ENCODE assay signal across 8 mouse cellular contexts in the genomic region with DNA sequence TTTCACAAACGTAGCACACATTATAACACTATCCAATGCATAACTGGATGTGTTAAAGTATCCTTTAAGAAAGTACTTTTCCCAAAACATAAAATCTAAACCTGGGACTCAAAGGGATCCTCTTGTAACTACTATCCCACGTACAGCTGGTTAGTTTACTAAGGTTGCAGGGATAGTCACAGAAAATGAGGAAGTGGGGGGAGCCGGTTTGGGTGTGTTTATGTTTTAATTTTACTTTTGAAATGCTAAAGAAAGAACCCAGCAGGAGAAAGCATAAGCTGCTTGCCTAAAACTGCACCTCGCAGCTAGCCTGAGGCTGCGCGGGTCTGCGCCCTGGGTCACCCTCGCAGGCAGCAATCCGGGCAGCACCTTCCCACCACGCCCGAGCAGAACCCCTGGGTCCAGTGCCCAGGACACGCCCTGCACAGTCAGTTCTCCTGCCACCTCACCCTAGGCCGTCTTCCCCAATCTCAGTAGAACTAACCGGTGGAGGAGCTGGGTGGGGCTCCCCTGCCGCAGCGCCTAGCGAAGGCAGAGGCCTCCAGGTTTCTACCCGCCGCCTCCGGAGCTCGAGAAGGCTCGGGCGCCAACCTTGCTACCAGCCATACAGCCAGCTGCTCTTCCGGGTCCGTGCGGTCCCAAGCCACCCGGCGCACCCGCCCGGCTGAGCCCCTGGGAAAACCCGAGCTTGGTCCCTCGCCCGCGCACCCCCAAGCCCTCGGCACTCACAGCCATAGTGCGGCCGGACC. TPM values are rescaled to one million over a fixed set of nuclear protein-coding genes. Genes with fewer than 3 reads are reported as not detected.
A peak's percentile ranks its signal among the peaks of the same experiment; 100 is the strongest.
DNase-seq lines count a peak whose midpoint lies in the region; ATAC-seq and TF ChIP-seq lines count a peak whose summit lies in the region.

No protein-coding gene starts in this region.

- no peak for TF ChIP-seq POLR2A in heart, adult 2 months (IDR thresholded peaks at IDR 0.05; ENCODE audit: insufficient read depth, low read depth, low read length)
- TF ChIP-seq POLR2A in limb, embryonic 14.5 days (IDR thresholded peaks at IDR 0.05; ENCODE audit: borderline replicate concordance, extremely low read depth, insufficient read depth, insufficient read length), result no peak

- H3K36me3 ChIP-seq in heart, adult 2 months (ENCODE audit: control insufficient read depth, insufficient read depth, low read length), result peaks cover 17% of the 10 kb centered on the region
- peaks cover 21% of the 10 kb centered on the region for H3K36me3 ChIP-seq in forebrain, postnatal 0 days (ENCODE audit: insufficient read depth)
- H3K36me3 ChIP-seq in limb, embryonic 14.5 days (ENCODE audit: control insufficient read depth, insufficient read depth, low read length), result peaks cover 20% of the 10 kb centered on the region
- H3K36me3 ChIP-seq in midbrain, embryonic 14.5 days (ENCODE audit: control insufficient read depth, insufficient read depth, low read length), result peaks cover 19% of the 10 kb centered on the region

- POLR2A ChIA-PET in Patski (lab: Charles Lee), result interaction anchor here (0.5 to 1.3 kb wide), 7 partner anchors 18 to 65 kb away, joined by 3 to 6 read pairs (median 4); no protein-coding TSS in a partner anchor

- no peak for TF ChIP-seq EP300 in heart, adult 2 months (IDR thresholded peaks at IDR 0.05; ENCODE audit: insufficient read depth, low read depth, low read length)

- H3K9me3 ChIP-seq in forebrain, postnatal 0 days (ENCODE audit: low read length), result no peaks in the 10 kb centered on the region
- H3K9me3 ChIP-seq in limb, embryonic 14.5 days (ENCODE audit: control insufficient read depth, low read length), result no peaks in the 10 kb centered on the region
- no peaks in the 10 kb centered on the region for H3K9me3 ChIP-seq in midbrain, embryonic 14.5 days (ENCODE audit: control insufficient read depth, low read length)

- DNase-seq in heart, adult 2 months, result no peak
- no peak for DNase-seq in heart, postnatal 4 days
- no peak for DNase-seq in Patski (ENCODE audit: low read depth, low spot score)
- peak; percentile 66 for DNase-seq in forebrain, postnatal 0 days
- DNase-seq in limb, embryonic 14.5 days (ENCODE audit: low spot score), result peak; percentile 43
- no peak for DNase-seq in midbrain, embryonic 14.5 days
- DNase-seq in layer of hippocampus, postnatal 14 days (ENCODE audit: low spot score in 2 of 2), result no peak
- DNase-seq in cerebellum, postnatal 4 days (ENCODE audit: low spot score in 2 of 2), result no peak

- peak overlapping the region; percentile 97 for H3K27ac ChIP-seq in heart, adult 2 months
- H3K27ac ChIP-seq in forebrain, postnatal 0 days (ENCODE audit: low read depth, low read length), result peak overlapping the region; percentile 73
- H3K27ac ChIP-seq in limb, embryonic 14.5 days (replicated peaks; ENCODE audit: low read depth, low read length), result peak overlapping the region; percentile 79
- peak overlapping the region; percentile 80 for H3K27ac ChIP-seq in midbrain, embryonic 14.5 days (replicated peaks; ENCODE audit: low read depth, low read length)

- no peak for TF ChIP-seq CTCF in heart, adult 2 months (IDR thresholded peaks at IDR 0.05)
- TF ChIP-seq CTCF in Patski (IDR thresholded peaks at IDR 0.05), result no peak
- no peak for TF ChIP-seq CTCF in forebrain, postnatal 0 days (IDR thresholded peaks at IDR 0.05; ENCODE audit: low read depth)

- peak overlapping the region; percentile 97 for H3K4me3 ChIP-seq in heart, adult 2 months
- peak overlapping the region; percentile 94 for H3K4me3 ChIP-seq in forebrain, postnatal 0 days (ENCODE audit: low read depth, low read length)
- peak overlapping the region; percentile 94 for H3K4me3 ChIP-seq in limb, embryonic 14.5 days (replicated peaks; ENCODE audit: low read length)
- H3K4me3 ChIP-seq in midbrain, embryonic 14.5 days (replicated peaks; ENCODE audit: low read depth, low read length), result peak overlapping the region; percentile 92

- CTCF ChIA-PET in Patski (lab: Charles Lee), result interaction anchor here (1.2 to 1.6 kb wide), 4 partner anchors 31 to 76 kb away, joined by 3 to 6 read pairs (median 5); no protein-coding TSS in a partner anchor

- H3K4me2 ChIP-seq in forebrain, postnatal 0 days (ENCODE audit: low read depth), result peak overlapping the region; percentile 84
- H3K4me2 ChIP-seq in limb, embryonic 14.5 days (replicated peaks; ENCODE audit: low read depth, low read length, severe bottlenecking), result peak overlapping the region; percentile 81
- H3K4me2 ChIP-seq in midbrain, embryonic 14.5 days (ENCODE audit: low read length), result peak overlapping the region; percentile 78

- in situ Hi-C loops in Patski (cut with MboI; ENCODE audit: low pct_unique_long_range_greater_than_20kb), result loop anchor here (5.0 kb wide), 2 partner anchors 40 to 50 kb away; no protein-coding TSS in a partner anchor

- H3K4me1 ChIP-seq in heart, adult 2 months (ENCODE audit: control insufficient read depth, insufficient read depth, low read length), result peaks cover 3% of the 10 kb centered on the region
- peaks cover 10% of the 10 kb centered on the region; the same call in 1 of the 2 replicates for H3K4me1 ChIP-seq in forebrain, postnatal 0 days (ENCODE audit: insufficient read depth)
- H3K4me1 ChIP-seq in limb, embryonic 14.5 days (ENCODE audit: control insufficient read depth, insufficient read depth, low read length), result peaks cover 11% of the 10 kb centered on the region
- peaks cover 9% of the 10 kb centered on the region for H3K4me1 ChIP-seq in midbrain, embryonic 14.5 days (ENCODE audit: control insufficient read depth, insufficient read depth, low read length)

- H3K9ac ChIP-seq in heart, adult 2 months (ENCODE audit: low read depth, low read length), result peak overlapping the region; percentile 92
- peak overlapping the region; percentile 90 for H3K9ac ChIP-seq in forebrain, postnatal 0 days
- H3K9ac ChIP-seq in limb, embryonic 14.5 days (ENCODE audit: low read depth, low read length, severe bottlenecking), result peak overlapping the region; percentile 78
- peak overlapping the region; percentile 85 for H3K9ac ChIP-seq in midbrain, embryonic 14.5 days (replicated peaks; ENCODE audit: low read length)

- intact Hi-C loops in heart, adult 2 months (cut with DNase I), result loop anchor here (2.0 kb wide), 4 partner anchors 22 to 60 kb away; no protein-coding TSS in a partner anchor

- peak; percentile 37 for ATAC-seq in Patski
- ATAC-seq in forebrain, postnatal 0 days, result peak; percentile 71; the same call in 1 of the 2 replicates
- ATAC-seq in limb, embryonic 14.5 days (ENCODE audit: low FRiP score, low read depth), result peak; percentile 72
- peak; percentile 82 for ATAC-seq in midbrain, embryonic 14.5 days (ENCODE audit: low FRiP score, low TSS enrichment)

- under 1% methylated on average over 37 of the region's 37 CpGs for WGBS in heart, adult 2 months
- under 1% methylated on average over 37 of the region's 37 CpGs for WGBS in forebrain, postnatal 0 days
- WGBS in limb, embryonic 14.5 days, result 1% methylated on average over 37 of the region's 37 CpGs
- 1% methylated on average over 37 of the region's 37 CpGs for WGBS in midbrain, embryonic 14.5 days

- H3K79me2 ChIP-seq in heart, adult 2 months (replicated peaks; ENCODE audit: control insufficient read depth, insufficient read depth, low read length), result peaks cover 3% of the 10 kb centered on the region

- H3K27me3 ChIP-seq in heart, adult 2 months (ENCODE audit: control insufficient read depth, insufficient read depth, low read length), result no peaks in the 10 kb centered on the region
- no peaks in the 10 kb centered on the region for H3K27me3 ChIP-seq in Patski
- no peaks in the 10 kb centered on the region for H3K27me3 ChIP-seq in forebrain, postnatal 0 days (ENCODE audit: insufficient read depth, low read length)
- H3K27me3 ChIP-seq in limb, embryonic 14.5 days (ENCODE audit: control insufficient read depth, insufficient read depth, low read length), result no peaks in the 10 kb centered on the region
- no peaks in the 10 kb centered on the region for H3K27me3 ChIP-seq in midbrain, embryonic 14.5 days (ENCODE audit: control insufficient read depth, insufficient read depth, low read length)

RNA-seq across cellular contexts. Expression of gene Iqgap1, which starts 23.2 kb away (rescaled TPM):
- 10 to 100 TPM; 33.5 to 35.8 TPM for total RNA-seq in heart, adult 2 months (2021)
- polyA plus RNA-seq in heart, adult 2 months (2012; rRNA removed), result 34.8 and 47.5 TPM in 2 replicates
- 10 to 100 TPM; 77.6 to 84.1 TPM for total RNA-seq in heart, postnatal 4 days (2021)
- polyA plus RNA-seq in Patski (2021), result 103 TPM
- 30.1 and 35.9 TPM in 2 replicates for total RNA-seq in forebrain, postnatal 0 days (2014; rRNA removed)
- 8.6 and 11.5 TPM in 2 replicates for polyA plus RNA-seq in forebrain, postnatal 0 days (2015; fragmentation: Nextera tagmentation; extraction: Ambion mirVana)
- polyA plus RNA-seq in limb, embryonic 14.5 days (2012; rRNA removed), result 43.9 and 48.4 TPM in 2 replicates
- polyA plus RNA-seq in limb, embryonic 14.5 days (2014; fragmentation: Nextera tagmentation; extraction: Ambion mirVana), result 88.5 and 93.2 TPM in 2 replicates
- 14.0 and 22.3 TPM in 2 replicates for polyA plus RNA-seq in midbrain, embryonic 14.5 days (2014; fragmentation: Nextera tagmentation; extraction: Ambion mirVana)
- total RNA-seq in layer of hippocampus, postnatal 14 days (2021), result 10 to 100 TPM; 26.3 TPM

RNA-seq across cellular contexts. Expression of gene Zscan2, which starts 58.1 kb away (rescaled TPM):
- 1 to 10 TPM; 5.7 to 6.3 TPM for total RNA-seq in heart, adult 2 months (2021)
- 3.0 and 4.0 TPM in 2 replicates for polyA plus RNA-seq in heart, adult 2 months (2012; rRNA removed)
- total RNA-seq in heart, postnatal 4 days (2021), result 1 to 10 TPM; 8.4 to 9.0 TPM
- 20.3 TPM for polyA plus RNA-seq in Patski (2021)
- 29.1 and 38.3 TPM in 2 replicates for total RNA-seq in forebrain, postnatal 0 days (2014; rRNA removed)
- 1.6 and 3.3 TPM in 2 replicates for polyA plus RNA-seq in forebrain, postnatal 0 days (2015; fragmentation: Nextera tagmentation; extraction: Ambion mirVana)
- 17.3 and 19.8 TPM in 2 replicates for polyA plus RNA-seq in limb, embryonic 14.5 days (2012; rRNA removed)
- polyA plus RNA-seq in limb, embryonic 14.5 days (2014; fragmentation: Nextera tagmentation; extraction: Ambion mirVana), result 2.7 and 2.8 TPM in 2 replicates
- polyA plus RNA-seq in midbrain, embryonic 14.5 days (2014; fragmentation: Nextera tagmentation; extraction: Ambion mirVana), result 5.8 and 7.1 TPM in 2 replicates
- 10 to 100 TPM; 12.2 to 13.0 TPM for total RNA-seq in layer of hippocampus, postnatal 14 days (2021)

Comparison
In these comparisons a context has a peak if more than half of its experiments do, and no peak if none do; other contexts are left out.
1. DNase-seq: peak in forebrain, postnatal 0 days (single experiment) and limb, embryonic 14.5 days (single experiment); none in heart, adult 2 months (0 of 2), heart, postnatal 4 days (single experiment), Patski (single experiment), midbrain, embryonic 14.5 days (single experiment), layer of hippocampus, postnatal 14 days (0 of 2) and cerebellum, postnatal 4 days (0 of 2).
2. Peak in every context shown above with its lines, with median percentiles within 50 percentile points of each other: H3K27ac ChIP-seq, H3K4me3 ChIP-seq, H3K9ac ChIP-seq, ATAC-seq and H3K4me2 ChIP-seq.